Mouse (Mus musculus) bone marrow macrophage, adult 2 months (primary cell): ENCODE measurements around the gene Pip5k1b.

ENCODE experiments used
- CTCF ChIP-seq: IDR thresholded peaks from 2 replicates; pipeline ENCODE4 v1.5.1; 2012; ENCODE audit warnings: low read depth, mild to moderate bottlenecking, low read length, moderate library complexity
- POLR2A ChIP-seq: IDR thresholded peaks from 2 replicates; pipeline ENCODE4 v1.6.1; 2012; ENCODE audit warnings: mild to moderate bottlenecking, low read depth, low read length, borderline replicate concordance

- TF ChIP-seq CTCF (no peak), POLR2A (no peak)
Measured at GRCm38 (mm10) chr19:24476461-24476860, 79.2 kb downstream of the Pip5k1b start.
